In genomic region chr13:42245753-42246409, GRCm38 (mm10) we compare ENCODE assay signal across 13 mouse cellular contexts. TPM values are rescaled to one million over a fixed set of nuclear protein-coding genes. Genes with fewer than 3 reads are reported as not detected.
DNase-seq lines count a peak whose midpoint lies in the region; ATAC-seq and TF ChIP-seq lines count a peak whose summit lies in the region.
"Had no signal": no experiment of that assay in that cellular context is flagged by ENCODE, and none has a peak within 500 bp of the region (broad histone marks: within the 10 kb centered on the region; RNA-seq: fewer than 3 reads in every experiment).

No protein-coding gene starts in this region.

- H3K27ac ChIP-seq in cortical plate, adult 2 months (ENCODE audit: insufficient read depth, low read length), result 0 out of 2 replicates have a peak overlapping the region, but pooled peaks have one; percentile 25
- H3K27ac ChIP-seq: embryonic facial prominence, embryonic 12.5 days had no signal

- no peaks in the 10 kb centered on the region for H3K4me1 ChIP-seq in cortical plate, adult 2 months (ENCODE audit: control insufficient read depth, insufficient read depth, low read length)
- H3K4me1 ChIP-seq: embryonic facial prominence, embryonic 12.5 days had no signal

- DNase-seq in lung, postnatal 36 days, result peak; percentile 51
- no peak for DNase-seq in lung, postnatal 14 days
- DNase-seq in thymus, postnatal 0 days (ENCODE audit: low spot score), result peak; percentile 35
- no peak for DNase-seq in adrenal gland, postnatal 14 days
- DNase-seq in layer of hippocampus, postnatal 36 days, result no peak
- no peak for DNase-seq in kidney, adult 9 months
- DNase-seq: adrenal gland, postnatal 25 days; kidney, adult 8-10 months; retina, postnatal 1 day had no signal

- TF ChIP-seq POLR2A in cortical plate, adult 2 months (IDR thresholded peaks at IDR 0.05; ENCODE audit: extremely low read depth, insufficient read depth, low read length), result no peak

- no peak overlapping the region for H3K4me3 ChIP-seq in cortical plate, adult 2 months (ENCODE audit: insufficient read depth, low read length)
- H3K4me3 ChIP-seq: embryonic facial prominence, embryonic 12.5 days had no signal

- TF ChIP-seq CTCF in cortical plate, adult 2 months (IDR thresholded peaks at IDR 0.05; ENCODE audit: extremely low read depth, insufficient read depth, low read length), result no peak

- ATAC-seq in hematopoietic stem cell, adult 5-6 weeks (replicated peaks in 1 of 2; ENCODE audit: insufficient read depth in 1 of 2, low FRiP score in 2 of 2, low TSS enrichment in 1 of 2, low read depth in 1 of 2, poor library complexity in 2 of 2, severe bottlenecking in 2 of 2), result peak; percentile 63 to 80
- ATAC-seq: midbrain, embryonic 16.5 days had no signal

RNA-seq across cellular contexts. Expression of gene Edn1, which starts 55.4 kb away (rescaled TPM):
- 4.2 and 4.7 TPM in 2 replicates for polyA plus RNA-seq in cortical plate, adult 2 months (2012; rRNA removed)
- 0.15 and 0.25 TPM in 2 replicates for total RNA-seq in hematopoietic stem cell, adult 5-6 weeks (2017)
- 0.41 and 0.91 TPM in 2 replicates for polyA plus RNA-seq in thymus, postnatal 0 days (2015; fragmentation: Nextera tagmentation; extraction: Ambion mirVana)
- total RNA-seq in adrenal gland, postnatal 14 days (2021), result 1.6 and 1.9 TPM in 2 replicates
- total RNA-seq in layer of hippocampus, postnatal 36 days (2021), result 1 to 10 TPM; 1.5 to 2.0 TPM

Comparison
In these comparisons a context has a peak if more than half of its experiments do, and no peak if none do; other contexts are left out.
1. DNase-seq: peak in lung, postnatal 36 days (single experiment) and thymus, postnatal 0 days (single experiment); none in lung, postnatal 14 days (single experiment), adrenal gland, postnatal 14 days (single experiment), layer of hippocampus, postnatal 36 days (0 of 2) and kidney, adult 9 months (single experiment).